Mouse (Mus musculus) embryonic facial prominence, embryonic 15.5 days (tissue): Measurements from ENCODE around the gene D630003M21Rik. TPM values are rescaled to one million over a fixed set of nuclear protein-coding genes. Genes with fewer than 3 reads are reported as not detected.

Source experiments
- ATAC-seq: fragments of 200-750 bp; cut with Nextera tagmentation; 2 replicates; pipeline ENCODE4 v1.8.0; 2017; ENCODE audit warnings: low read depth, moderate TSS enrichment; ENCODE audit not compliant: insufficient number of reproducible peaks, low FRiP score, low TSS enrichment
- H3K27ac ChIP-seq: fragments of 300-500 bp; sonication (generic); replicated peaks from 2 replicates; pipeline ENCODE4 v1.5.1; 2015; ENCODE audit warnings: mild to moderate bottlenecking, inconsistent platforms
- H3K27me3 ChIP-seq: fragments of 300-500 bp; sonication (generic); 2 replicates; pipeline ENCODE4 v1.6.1; 2015; ENCODE audit warnings: inconsistent platforms
- H3K36me3 ChIP-seq: fragments of 300-500 bp; sonication (generic); 2 replicates; pipeline ENCODE4 v1.6.1; 2015; ENCODE audit warnings: mild to moderate bottlenecking, inconsistent platforms
- H3K4me1 ChIP-seq: fragments of 300-500 bp; sonication (generic); 2 replicates; pipeline ENCODE4 v1.6.1; 2015; ENCODE audit warnings: inconsistent platforms
- H3K4me2 ChIP-seq: fragments of 300-500 bp; sonication (generic); replicated peaks from 2 replicates; pipeline ENCODE4 v1.6.1; 2015; ENCODE audit warnings: mild to moderate bottlenecking, inconsistent platforms
- H3K4me3 ChIP-seq: fragments of 300-500 bp; sonication (generic); replicated peaks from 2 replicates; pipeline ENCODE4 v1.5.1; 2015; ENCODE audit warnings: mild to moderate bottlenecking, inconsistent platforms
- H3K9ac ChIP-seq: fragments of 300-500 bp; sonication (generic); 2 replicates; pipeline ENCODE4 v1.6.1; 2015; ENCODE audit warnings: inconsistent platforms
- H3K9me3 ChIP-seq: fragments of 300-500 bp; sonication (generic); replicated peaks from 2 replicates; pipeline ENCODE4 v1.6.1; 2016; ENCODE audit warnings: inconsistent platforms
- WGBS: fragments of 180-500 bp; shearing (Covaris S2); methylation state at CpG from one replicate; pipeline ENCODE4 v1.1.7; 2015; 5-methylcytosine and 5-hydroxymethylcytosine counted together
- polyA plus RNA-seq: library from polyadenylated mRNA; unstranded; fragments of >200 nt; fragmentation: Nextera tagmentation; extraction: Ambion mirVana; gene quantifications from 2 replicates; pipeline ENCODE4 v1.2.1, GENCODE M21; 2015

The D630003M21Rik gene
- polyA plus RNA-seq, 1 experiment from 2014 or later, result 6.0 TPM

DNA sequence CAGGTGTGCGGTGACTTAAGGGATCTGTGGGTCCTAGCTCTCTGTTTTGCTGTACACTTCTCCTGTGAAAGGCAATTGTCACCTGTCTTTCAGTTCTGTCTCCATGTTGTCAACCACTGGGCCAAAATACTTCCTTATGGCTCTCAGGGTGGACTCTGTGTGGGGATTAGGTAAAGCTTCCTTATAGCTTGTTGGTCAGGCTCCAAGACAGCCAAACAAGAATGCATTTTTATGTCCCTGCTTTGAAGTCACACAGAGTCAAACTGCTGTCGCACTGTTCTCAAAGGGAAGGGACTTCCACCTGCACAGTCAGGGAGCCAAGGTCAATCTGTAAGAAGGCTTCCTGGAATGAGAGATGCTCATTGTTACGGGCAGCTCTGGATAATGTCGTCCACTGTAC is 50.9 kb downstream of the D630003M21Rik start:
- Histone ChIP-seq H3K9ac (no peak overlapping the region), H3K4me1 (peaks cover 12% of the 10 kb centered on the region), H3K27ac (no peak overlapping the region), H3K4me2 (no peak overlapping the region), H3K27me3 (no peaks in the 10 kb centered on the region), H3K4me3 (no peak overlapping the region), H3K36me3 (no peaks in the 10 kb centered on the region), H3K9me3 (no peaks in the 10 kb centered on the region)
- WGBS, result 76% methylated on average over 4 of the region's 4 CpGs
- no peak for ATAC-seq

DNA sequence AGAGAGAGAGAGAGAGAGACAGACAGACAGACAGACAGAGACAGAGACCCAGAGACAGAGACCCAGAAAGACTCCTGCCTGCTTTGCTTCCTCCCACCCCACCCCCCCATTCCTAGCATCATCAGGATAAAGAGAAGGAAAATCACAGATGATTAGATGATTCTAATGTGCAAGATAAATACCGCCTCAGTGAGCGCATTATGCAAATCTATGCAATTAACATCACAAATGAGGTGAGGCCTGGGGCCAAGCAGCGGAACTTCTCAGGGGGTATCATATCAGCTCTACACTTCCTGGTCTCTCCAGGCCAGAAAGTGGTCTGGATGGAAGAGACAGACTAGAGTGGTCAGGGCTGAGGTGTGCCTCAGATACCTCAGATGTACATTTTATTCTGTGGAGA is 51.4 kb downstream of the D630003M21Rik start:
- no peaks in the 10 kb centered on the region for H3K27me3 ChIP-seq
- no peak overlapping the region for H3K27ac ChIP-seq
- WGBS, result 50% methylated on average over 3 of the region's 3 CpGs
- ATAC-seq, result no peak
- no peaks in the 10 kb centered on the region for H3K36me3 ChIP-seq
- H3K9me3 ChIP-seq, result no peaks in the 10 kb centered on the region
- H3K4me3 ChIP-seq, result no peak overlapping the region
- H3K9ac ChIP-seq, result no peak overlapping the region
- H3K4me2 ChIP-seq, result no peak overlapping the region
- H3K4me1 ChIP-seq, result peaks cover 12% of the 10 kb centered on the region

DNA sequence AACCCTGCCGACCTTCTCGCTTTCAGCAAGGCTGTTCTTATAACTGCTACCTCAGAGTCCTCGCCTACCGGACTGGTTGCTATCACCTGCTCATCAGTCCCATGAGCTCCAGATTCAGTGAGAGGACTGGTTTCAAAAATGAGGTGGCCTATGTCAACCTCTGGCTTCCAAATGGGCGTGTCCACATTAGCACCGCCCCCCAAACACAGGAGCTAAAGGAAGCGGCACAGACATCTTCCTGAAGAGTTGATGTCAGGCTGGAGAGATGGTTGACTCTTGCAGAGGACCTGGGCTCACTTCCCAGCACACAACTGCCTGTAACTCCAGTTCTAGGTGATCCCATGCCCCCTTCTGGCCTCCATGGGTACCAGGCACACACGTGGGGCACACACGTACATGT is 52.3 kb downstream of the D630003M21Rik start:
- Histone ChIP-seq H3K4me3 (no peak overlapping the region), H3K9me3 (no peaks in the 10 kb centered on the region), H3K27ac (no peak overlapping the region), H3K4me2 (no peak overlapping the region), H3K36me3 (no peaks in the 10 kb centered on the region), H3K27me3 (no peaks in the 10 kb centered on the region), H3K4me1 (peaks cover 12% of the 10 kb centered on the region), H3K9ac (no peak overlapping the region)
- 88% methylated on average over 9 of the region's 9 CpGs for WGBS
- ATAC-seq, result no peak

DNA sequence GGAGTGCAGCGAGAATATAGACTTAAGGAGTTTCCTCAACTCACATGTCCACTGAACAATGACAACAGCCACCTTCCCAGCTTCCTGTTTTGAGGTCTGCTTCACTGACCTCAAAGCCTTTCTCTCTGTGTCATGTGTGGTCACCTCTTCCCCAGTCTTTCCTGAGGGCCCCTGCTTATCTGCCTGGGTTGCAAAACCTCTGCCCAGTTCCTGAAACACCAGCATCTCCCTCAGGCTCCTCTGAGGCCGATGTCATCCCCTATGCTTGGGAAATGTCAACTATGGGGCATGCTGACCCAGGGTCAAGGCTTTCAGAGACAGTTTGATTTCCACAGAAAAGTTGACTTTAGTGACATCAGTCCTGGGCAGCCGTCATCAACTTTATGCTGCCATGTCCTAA is 53.6 kb downstream of the D630003M21Rik start:
- peaks cover 12% of the 10 kb centered on the region for H3K4me1 ChIP-seq
- H3K36me3 ChIP-seq, result no peaks in the 10 kb centered on the region
- H3K4me3 ChIP-seq, result no peak overlapping the region
- no peaks in the 10 kb centered on the region for H3K27me3 ChIP-seq
- H3K27ac ChIP-seq, result no peak overlapping the region
- WGBS, result 77% methylated on average over 3 of the region's 3 CpGs
- no peak overlapping the region for H3K9ac ChIP-seq
- ATAC-seq, result no peak
- no peaks in the 10 kb centered on the region for H3K9me3 ChIP-seq
- no peak overlapping the region for H3K4me2 ChIP-seq

DNA sequence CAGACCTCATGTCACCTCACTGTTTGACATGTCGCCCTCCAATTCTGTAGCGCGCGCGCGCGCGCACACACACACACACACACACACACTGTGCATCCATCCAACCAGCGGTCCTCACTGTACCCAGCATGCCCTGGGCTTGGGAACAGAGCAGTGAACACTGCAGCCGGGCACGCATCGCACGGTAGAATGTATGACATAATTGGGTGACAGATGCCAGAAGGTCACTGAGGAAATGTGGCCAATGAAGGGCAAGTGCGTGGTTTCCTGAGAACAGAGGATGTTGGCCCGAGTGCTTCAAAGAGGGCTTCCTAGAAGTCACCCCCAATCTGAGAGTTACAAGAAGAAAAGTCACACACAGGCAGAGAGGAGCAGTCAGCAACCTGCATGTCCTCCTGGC is 54.1 kb downstream of the D630003M21Rik start:
- 87% methylated on average over 15 of the region's 15 CpGs for WGBS
- ATAC-seq, result no peak
- H3K27me3 ChIP-seq, result no peaks in the 10 kb centered on the region
- no peak overlapping the region for H3K9ac ChIP-seq
- H3K9me3 ChIP-seq, result no peaks in the 10 kb centered on the region
- H3K4me1 ChIP-seq, result peaks cover 12% of the 10 kb centered on the region
- no peak overlapping the region for H3K27ac ChIP-seq
- H3K4me3 ChIP-seq, result no peak overlapping the region
- no peaks in the 10 kb centered on the region for H3K36me3 ChIP-seq
- no peak overlapping the region for H3K4me2 ChIP-seq

DNA sequence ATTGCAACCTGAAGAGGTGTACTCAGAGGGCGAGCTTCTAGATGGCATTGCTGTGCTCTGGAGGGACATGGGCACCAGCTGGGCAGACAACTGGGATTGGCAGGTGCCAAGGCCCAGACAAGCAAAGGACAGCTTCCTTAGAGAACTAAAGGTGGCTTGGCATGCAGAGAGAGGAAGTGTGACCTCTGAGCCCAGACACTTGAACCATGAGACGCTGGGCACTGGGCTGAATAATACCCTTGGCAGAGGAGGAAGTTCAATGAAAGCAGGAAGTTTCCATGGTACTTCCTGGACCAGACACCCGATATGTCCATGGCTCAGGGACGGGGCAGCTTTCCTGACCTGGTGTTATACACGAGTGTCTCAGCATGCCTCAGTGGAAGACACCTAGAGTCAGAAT is 54.6 kb downstream of the D630003M21Rik start:
- Histone ChIP-seq H3K36me3 (no peaks in the 10 kb centered on the region), H3K4me1 (peaks cover 7% of the 10 kb centered on the region), H3K4me2 (no peak overlapping the region), H3K27me3 (no peaks in the 10 kb centered on the region), H3K27ac (no peak overlapping the region), H3K9ac (no peak overlapping the region), H3K4me3 (no peak overlapping the region), H3K9me3 (no peaks in the 10 kb centered on the region)
- ATAC-seq, result no peak
- 69% methylated on average over 5 of the region's 5 CpGs for WGBS

DNA sequence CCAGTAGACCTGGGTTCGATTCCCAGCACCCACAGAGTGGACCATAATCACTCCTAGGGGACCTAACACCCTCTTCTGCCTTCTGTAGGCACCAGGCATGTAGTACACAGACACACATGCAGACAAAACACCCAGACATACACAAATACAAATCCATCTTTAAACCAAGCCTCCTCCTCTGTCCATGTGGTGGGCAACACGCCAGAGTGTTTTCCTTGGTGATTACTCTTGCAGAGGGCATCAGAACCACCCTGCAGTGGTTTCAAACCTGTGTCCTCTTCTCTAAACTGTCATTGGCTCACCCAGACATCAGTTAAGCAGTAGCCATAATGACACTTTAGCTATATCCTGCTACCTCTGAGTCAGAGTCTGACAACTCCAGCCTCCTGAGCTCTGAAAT is 58.6 kb downstream of the D630003M21Rik start:
- H3K9me3 ChIP-seq, result no peaks in the 10 kb centered on the region
- H3K4me3 ChIP-seq, result no peak overlapping the region
- peaks cover 10% of the 10 kb centered on the region for H3K4me1 ChIP-seq
- ATAC-seq, result no peak
- no peak overlapping the region for H3K9ac ChIP-seq
- H3K36me3 ChIP-seq, result no peaks in the 10 kb centered on the region
- H3K27me3 ChIP-seq, result no peaks in the 10 kb centered on the region
- no peak overlapping the region for H3K4me2 ChIP-seq
- no peak overlapping the region for H3K27ac ChIP-seq
- 79% methylated on average over 2 of the region's 2 CpGs for WGBS

DNA sequence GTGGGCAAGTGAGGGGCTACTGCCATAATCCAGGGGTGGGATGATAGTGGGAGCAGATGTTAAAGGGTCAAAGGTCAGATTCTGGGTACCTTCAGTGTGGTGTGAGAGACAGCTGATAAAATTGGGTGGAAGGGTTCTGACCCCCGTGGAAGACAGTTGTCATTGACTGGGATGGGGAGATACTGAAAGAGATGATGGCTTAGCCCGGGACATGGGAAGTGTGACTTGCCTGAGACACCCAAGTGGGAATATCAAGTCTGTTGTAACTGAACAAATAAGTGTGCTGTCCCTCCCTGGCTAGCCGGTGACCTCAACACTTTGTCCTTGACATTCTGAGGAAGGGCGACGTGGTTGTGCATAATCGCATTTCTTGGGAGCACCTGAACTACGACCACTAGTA is 59.3 kb downstream of the D630003M21Rik start:
- Histone ChIP-seq H3K27ac (no peak overlapping the region), H3K36me3 (no peaks in the 10 kb centered on the region), H3K9ac (no peak overlapping the region), H3K4me2 (no peak overlapping the region), H3K27me3 (no peaks in the 10 kb centered on the region), H3K4me1 (peaks cover 10% of the 10 kb centered on the region), H3K4me3 (no peak overlapping the region), H3K9me3 (no peaks in the 10 kb centered on the region)
- no peak for ATAC-seq
- WGBS, result 86% methylated on average over 7 of the region's 7 CpGs

DNA sequence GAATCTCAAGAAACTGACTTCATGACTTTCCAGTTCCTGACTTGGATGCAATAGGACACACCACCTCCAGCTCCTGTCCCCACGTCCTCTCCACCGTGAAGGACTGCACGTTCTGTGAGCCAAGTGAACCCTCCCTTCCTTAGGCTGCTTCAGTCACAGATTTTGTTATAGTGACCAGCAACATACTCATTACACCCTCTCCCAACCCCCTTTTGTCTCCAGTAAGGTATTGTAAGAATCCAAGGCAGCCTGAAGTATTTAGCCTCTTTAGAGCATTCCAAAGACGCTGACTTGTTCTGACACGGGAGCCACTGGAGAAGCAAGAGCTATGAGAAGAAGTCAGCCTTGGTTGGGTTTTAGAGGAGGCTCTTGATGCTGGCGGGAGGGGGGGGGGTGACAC is 59.7 kb downstream of the D630003M21Rik start:
- H3K4me2 ChIP-seq, result no peak overlapping the region
- no peak overlapping the region for H3K27ac ChIP-seq
- H3K27me3 ChIP-seq, result no peaks in the 10 kb centered on the region
- no peaks in the 10 kb centered on the region for H3K36me3 ChIP-seq
- H3K4me1 ChIP-seq, result peaks cover 10% of the 10 kb centered on the region
- no peak for ATAC-seq
- H3K4me3 ChIP-seq, result no peak overlapping the region
- H3K9me3 ChIP-seq, result no peaks in the 10 kb centered on the region
- WGBS, result 59% methylated on average over 6 of the region's 6 CpGs
- no peak overlapping the region for H3K9ac ChIP-seq

DNA sequence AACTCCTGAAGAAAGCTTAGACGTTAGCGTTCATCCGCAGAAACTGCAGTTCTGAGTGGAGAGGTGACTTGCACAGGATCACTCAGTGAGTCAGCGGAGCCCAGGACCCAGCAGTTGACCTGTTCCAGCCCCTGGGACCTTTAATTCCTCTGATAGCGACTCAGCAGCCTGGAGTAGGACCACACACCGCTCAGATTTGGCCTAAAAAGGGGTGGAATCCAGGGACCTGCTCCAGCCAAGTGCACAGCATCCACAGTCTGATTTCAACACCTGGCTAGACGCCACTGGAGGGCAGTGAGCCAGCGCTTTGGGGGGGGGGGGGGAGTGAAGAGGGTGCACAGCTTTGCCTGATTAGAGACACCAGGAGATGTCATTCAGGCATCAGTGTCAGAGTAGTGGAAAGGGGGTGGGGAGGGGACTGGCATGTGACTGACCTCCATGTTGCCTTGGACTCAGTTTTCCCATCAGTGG is 60.2 kb downstream of the D630003M21Rik start:
- H3K27ac ChIP-seq, result no peak overlapping the region
- H3K27me3 ChIP-seq, result no peaks in the 10 kb centered on the region
- 60% methylated on average over 8 of the region's 8 CpGs for WGBS
- no peak overlapping the region for H3K4me2 ChIP-seq
- no peaks in the 10 kb centered on the region for H3K9me3 ChIP-seq
- no peak for ATAC-seq
- no peak overlapping the region for H3K4me3 ChIP-seq
- H3K9ac ChIP-seq, result no peak overlapping the region
- H3K36me3 ChIP-seq, result no peaks in the 10 kb centered on the region
- H3K4me1 ChIP-seq, result peaks cover 10% of the 10 kb centered on the region

DNA sequence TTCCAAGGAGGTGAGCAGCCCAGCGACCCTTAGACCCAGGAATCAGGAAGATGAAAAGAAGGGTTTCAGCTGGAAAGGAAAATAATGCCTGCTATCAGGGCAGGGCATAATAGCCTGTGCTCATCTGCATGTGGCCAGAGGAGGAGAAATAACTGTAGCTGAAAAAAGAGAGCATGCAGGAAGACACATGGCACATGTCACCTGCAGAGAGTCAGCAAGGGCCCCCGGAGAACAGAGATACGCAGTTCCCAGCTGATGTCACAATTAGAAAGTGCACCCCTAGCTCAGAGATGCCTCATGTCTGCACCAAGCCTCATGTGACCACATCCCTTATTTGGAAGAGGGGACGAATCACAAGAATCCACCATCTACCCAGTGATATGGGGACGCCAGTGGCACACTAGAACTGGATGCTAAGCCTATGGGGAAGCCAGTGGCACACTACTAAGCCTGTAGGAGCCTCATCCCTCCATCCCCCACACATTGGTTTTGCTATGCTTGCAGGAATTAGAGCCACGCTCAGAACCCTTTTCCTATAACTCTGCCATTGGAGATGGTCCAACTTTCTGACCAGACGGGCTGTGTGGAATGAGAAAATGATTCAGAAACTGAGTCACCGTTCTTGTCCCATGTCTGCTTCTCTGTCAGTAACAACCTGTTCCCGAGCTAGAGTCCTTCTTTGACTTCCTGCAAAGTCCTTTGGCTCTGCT is 61.4 kb downstream of the D630003M21Rik start:
- Histone ChIP-seq H3K36me3 (no peaks in the 10 kb centered on the region), H3K27ac (no peak overlapping the region), H3K4me2 (no peak overlapping the region), H3K27me3 (no peaks in the 10 kb centered on the region), H3K9me3 (no peaks in the 10 kb centered on the region), H3K4me1 (peaks cover 10% of the 10 kb centered on the region), H3K9ac (no peak overlapping the region), H3K4me3 (no peak overlapping the region)
- 58% methylated on average over 9 of the region's 9 CpGs for WGBS
- ATAC-seq, result no peak

DNA sequence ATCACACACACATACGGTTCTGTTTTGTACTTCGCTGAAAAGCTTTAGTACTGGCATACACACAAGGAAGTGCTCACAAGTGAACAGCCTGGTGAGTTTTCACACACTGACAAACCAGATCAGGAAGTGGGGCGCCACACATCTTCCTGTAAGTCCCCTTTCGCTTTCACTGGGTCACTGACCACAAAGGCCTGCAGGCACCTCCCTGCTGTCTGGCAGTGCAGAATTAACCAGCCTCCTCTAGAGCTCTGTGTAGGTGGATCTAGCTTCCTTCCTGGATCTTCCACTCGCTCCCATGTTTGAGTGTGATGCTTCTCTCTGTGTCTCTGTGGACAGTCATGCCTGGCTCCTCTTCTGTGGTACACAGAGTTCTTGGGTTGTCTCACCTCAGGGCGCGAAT is 62.4 kb downstream of the D630003M21Rik start:
- WGBS, result 71% methylated on average over 7 of the region's 7 CpGs

More for the DNA sequence above, 62.4 kb downstream of the D630003M21Rik start:
- H3K9ac ChIP-seq, result no peak overlapping the region
- no peaks in the 10 kb centered on the region for H3K36me3 ChIP-seq
- H3K27me3 ChIP-seq, result no peaks in the 10 kb centered on the region
- H3K9me3 ChIP-seq, result no peaks in the 10 kb centered on the region
- H3K4me3 ChIP-seq, result no peak overlapping the region
- ATAC-seq, result no peak
- no peak overlapping the region for H3K4me2 ChIP-seq
- H3K27ac ChIP-seq, result no peak overlapping the region
- peaks cover 10% of the 10 kb centered on the region for H3K4me1 ChIP-seq
